Mouse (Mus musculus) testis, adult 2 months (tissue): Measurements from ENCODE around the gene Spats2l. TPM values are rescaled to one million over a fixed set of nuclear protein-coding genes. Genes with fewer than 3 reads are reported as not detected.
A peak's percentile ranks its signal among the peaks of the same experiment; 100 is the strongest.

Experiments
- H3K27ac ChIP-seq: fragments of 200-500 bp; 2 replicates; pipeline ENCODE4 v1.5.1; 2012; ENCODE audit warnings: low read depth, low read length; ENCODE audit not compliant: control insufficient read depth, insufficient read depth
- H3K27me3 ChIP-seq: fragments of 200-500 bp; 2 replicates; pipeline ENCODE4 v1.6.1; 2012; ENCODE audit warnings: mild to moderate bottlenecking, low read length, moderate library complexity; ENCODE audit not compliant: control insufficient read depth, insufficient read depth
- H3K36me3 ChIP-seq: fragments of 200-500 bp; 2 replicates; pipeline ENCODE4 v1.6.1; 2012; ENCODE audit warnings: mild to moderate bottlenecking, low read length; ENCODE audit not compliant: control insufficient read depth, insufficient read depth
- H3K4me1 ChIP-seq: fragments of 200-500 bp; 2 replicates; pipeline ENCODE4 v1.6.1; 2012; ENCODE audit warnings: low read length; ENCODE audit not compliant: control insufficient read depth, insufficient read depth
- H3K4me3 ChIP-seq: fragments of 200-500 bp; 2 replicates; pipeline ENCODE4 v1.5.1; 2012; ENCODE audit warnings: low read depth, mild to moderate bottlenecking, low read length, moderate library complexity, mixed read lengths; ENCODE audit not compliant: control insufficient read depth
- CTCF ChIP-seq: fragments of 200-500 bp; IDR thresholded peaks from 2 replicates; pipeline ENCODE4 v1.5.1; 2012; ENCODE audit warnings: low read depth, mild to moderate bottlenecking, inconsistent platforms, low read length, moderate library complexity; ENCODE audit not compliant: control insufficient read depth, insufficient read depth, insufficient replicate concordance
- POLR2A ChIP-seq: fragments of 200-500 bp; IDR thresholded peaks from 2 replicates; pipeline ENCODE4 v1.6.1; 2012; ENCODE audit warnings: low read depth, mild to moderate bottlenecking, inconsistent platforms, low read length, moderate library complexity; ENCODE audit not compliant: control insufficient read depth
- polyA plus RNA-seq: library from polyadenylated mRNA; depleted of rRNA; stranded (reverse); fragments of >200 nt; gene quantifications from 2 replicates; pipeline ENCODE4 v1.2.3, GENCODE M21; 2012

Spats2l gene
- polyA plus RNA-seq, 1 experiment, result 0.44 TPM

GRCm38 (mm10) chr1:57890259-57890902 lies 116.4 kb downstream of the Spats2l start:
- peak overlapping the region; percentile 13; the same call in 1 of the 2 replicates for H3K27ac ChIP-seq

GRCm38 (mm10) chr1:57890903-57891267 lies 116.9 kb downstream of the Spats2l start:
- TF ChIP-seq POLR2A (no peak), CTCF (no peak)
- Histone ChIP-seq H3K27me3 (no peaks in the 10 kb centered on the region), H3K4me1 (no peaks in the 10 kb centered on the region), H3K36me3 (no peaks in the 10 kb centered on the region), H3K27ac (no peak overlapping the region), H3K4me3 (no peak overlapping the region)

More at GRCm38 (mm10) chr1:57890259-57890902, 116.4 kb downstream of the Spats2l start:
- no peak for TF ChIP-seq CTCF
- no peak for TF ChIP-seq POLR2A
- H3K36me3 ChIP-seq, result no peaks in the 10 kb centered on the region
- no peaks in the 10 kb centered on the region for H3K27me3 ChIP-seq
- H3K4me1 ChIP-seq, result no peaks in the 10 kb centered on the region
- no peak overlapping the region for H3K4me3 ChIP-seq

- Histone ChIP-seq H3K4me3 (no peak overlapping the region), H3K4me1 (no peaks in the 10 kb centered on the region), H3K27me3 (no peaks in the 10 kb centered on the region), H3K27ac (no peak overlapping the region), H3K36me3 (no peaks in the 10 kb centered on the region)
- no peak for TF ChIP-seq CTCF
Observed at GRCm38 (mm10) chr1:57901494-57901893, 127.5 kb downstream of the Spats2l start.

GRCm38 (mm10) chr1:57903793-57904192 lies 129.8 kb downstream of the Spats2l start:
- Histone ChIP-seq H3K4me1 (no peaks in the 10 kb centered on the region), H3K4me3 (no peak overlapping the region), H3K27ac (no peak overlapping the region), H3K27me3 (no peaks in the 10 kb centered on the region), H3K36me3 (no peaks in the 10 kb centered on the region)
- no peak for TF ChIP-seq POLR2A
- no peak for TF ChIP-seq CTCF

GRCm38 (mm10) chr1:57905912-57906311 lies 131.9 kb downstream of the Spats2l start:
- Histone ChIP-seq H3K27me3 (no peaks in the 10 kb centered on the region), H3K36me3 (no peaks in the 10 kb centered on the region), H3K27ac (no peak overlapping the region), H3K4me3 (no peak overlapping the region), H3K4me1 (no peaks in the 10 kb centered on the region)
- TF ChIP-seq CTCF, result no peak
- no peak for TF ChIP-seq POLR2A

GRCm38 (mm10) chr1:57906312-57906711 lies 132.3 kb downstream of the Spats2l start:
- Histone ChIP-seq H3K4me3 (no peak overlapping the region), H3K27ac (no peak overlapping the region)
- no peak for TF ChIP-seq CTCF
- TF ChIP-seq POLR2A, result no peak

GRCm38 (mm10) chr1:57911561-57911960 lies 137.6 kb downstream of the Spats2l start:
- no peaks in the 10 kb centered on the region for H3K27me3 ChIP-seq

More at GRCm38 (mm10) chr1:57906312-57906711, 132.3 kb downstream of the Spats2l start:
- Histone ChIP-seq H3K36me3 (no peaks in the 10 kb centered on the region), H3K4me1 (no peaks in the 10 kb centered on the region), H3K27me3 (no peaks in the 10 kb centered on the region)

More at GRCm38 (mm10) chr1:57911561-57911960, 137.6 kb downstream of the Spats2l start:
- Histone ChIP-seq H3K4me1 (no peaks in the 10 kb centered on the region), H3K4me3 (no peak overlapping the region), H3K27ac (no peak overlapping the region), H3K36me3 (no peaks in the 10 kb centered on the region)
- no peak for TF ChIP-seq CTCF
- TF ChIP-seq POLR2A, result no peak
